Mouse (Mus musculus) stomach, postnatal 0 days (tissue): ENCODE results near the gene Ctnna2.

ENCODE experiments used
- CTCF ChIP-seq: IDR thresholded peaks from 2 replicates; pipeline ENCODE4 v1.5.1; 2016; ENCODE audit warnings: antibody characterized with exemption, low read depth, mild to moderate bottlenecking, moderate library complexity
- EP300 ChIP-seq: optimal IDR thresholded peaks from 2 replicates; pipeline ENCODE3; 2016; ENCODE audit warnings: antibody characterized with exemption

DNA sequence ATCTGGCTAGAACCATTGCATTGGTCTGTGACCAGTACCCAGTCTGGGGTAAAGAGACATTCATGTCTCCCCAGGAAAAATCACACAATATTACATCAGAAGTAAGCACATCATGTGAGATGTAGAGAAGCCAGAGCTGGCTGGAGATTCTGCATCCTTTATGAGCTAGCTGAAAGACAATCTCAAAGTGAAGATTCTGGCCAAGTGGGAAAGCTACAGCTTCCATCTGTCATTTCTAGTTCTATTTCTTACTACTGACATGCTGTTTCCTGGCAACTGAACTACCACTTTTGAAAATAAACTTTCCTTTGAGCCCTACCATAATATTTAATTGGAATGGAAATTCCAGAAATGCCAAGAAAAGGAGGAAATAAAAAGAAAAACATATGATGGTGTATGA is 285.4 kb downstream of the Ctnna2 start:
- no peak for TF ChIP-seq CTCF
- no peak for TF ChIP-seq EP300
